In the genomic region with DNA sequence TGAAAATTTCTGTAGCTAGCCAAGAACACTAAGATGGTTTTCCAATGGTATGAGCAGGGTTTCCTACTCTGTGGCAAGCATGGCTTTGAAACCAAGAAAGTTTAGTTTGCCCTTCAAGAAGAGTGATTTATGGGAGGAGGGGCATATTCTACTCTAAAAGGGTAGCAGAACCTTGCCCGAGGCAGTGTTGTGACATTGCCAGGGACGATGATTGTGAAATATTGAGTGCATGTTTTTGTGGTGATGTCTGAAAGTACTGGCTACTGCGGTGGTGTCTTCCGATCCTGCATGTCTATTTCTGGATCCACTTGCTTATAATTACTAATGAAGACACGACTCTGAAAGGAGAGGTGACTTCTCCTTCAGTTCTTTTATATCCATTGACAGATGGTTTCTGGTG, we compare ENCODE assay signal across 10 mouse cellular contexts.
A peak's percentile ranks its signal among the peaks of the same experiment; 100 is the strongest.
DNase-seq lines count a peak whose midpoint lies in the region; TF ChIP-seq lines count a peak whose summit lies in the region.
"Had no signal": no experiment of that assay in that cellular context is flagged by ENCODE, and none has a peak within 500 bp of the region (broad histone marks: within the 10 kb centered on the region; RNA-seq: fewer than 3 reads in every experiment).

No protein-coding gene starts in this region.

- H3K36me3 ChIP-seq in kidney, adult 2 months (ENCODE audit: control insufficient read depth, insufficient read depth, low read length): no peaks in the 10 kb centered on the region
- H3K36me3 ChIP-seq: embryonic facial prominence, embryonic 12.5 days; lung, embryonic 15.5 days had no signal

- intact Hi-C loops in gastrocnemius, postnatal 14 days (cut with DNase I; ENCODE audit: low total_unique reads): no loop called here

- no peak overlapping the region for H3K27ac ChIP-seq in kidney, adult 2 months (ENCODE audit: insufficient read depth, low read depth, low read length)
- H3K27ac ChIP-seq: embryonic facial prominence, embryonic 12.5 days; lung, embryonic 15.5 days had no signal

- TF ChIP-seq POLR2A in kidney, adult 2 months (IDR thresholded peaks at IDR 0.05; ENCODE audit: low read depth, low read length): no peak

- no peak overlapping the region for H3K4me3 ChIP-seq in kidney, adult 2 months (ENCODE audit: insufficient read depth, low read depth, low read length)
- H3K4me3 ChIP-seq: embryonic facial prominence, embryonic 12.5 days; lung, embryonic 15.5 days had no signal

- no peaks in the 10 kb centered on the region for H3K4me1 ChIP-seq in kidney, adult 2 months (ENCODE audit: control insufficient read depth, insufficient read depth, low read length)
- H3K4me1 ChIP-seq: embryonic facial prominence, embryonic 12.5 days; lung, embryonic 15.5 days had no signal

- H3K27me3 ChIP-seq in kidney, adult 2 months (replicated peaks; ENCODE audit: control insufficient read depth, insufficient read depth, low read length): no peaks in the 10 kb centered on the region
- H3K27me3 ChIP-seq: embryonic facial prominence, embryonic 12.5 days; lung, embryonic 15.5 days had no signal

- WGBS in kidney, adult 2 months: 68% methylated on average over 5 of the region's 5 CpGs

- peak; percentile 30 for DNase-seq in kidney, adult 2 months
- DNase-seq in kidney, postnatal 10 days: no peak
- DNase-seq in adrenal gland, adult 18-20 months (ENCODE audit: low spot score in 2 of 2): peak; percentile 18 to 21
- peak; percentile 18 for DNase-seq in gastrocnemius, postnatal 14 days
- peak; percentile 28 for DNase-seq in lung, postnatal 14 days
- no peak for DNase-seq in right cerebral cortex, postnatal 14 days
- no peak for DNase-seq in left cerebral cortex, adult 11 months (ENCODE audit: low spot score)
- DNase-seq in thymus, postnatal 36 days: no peak

- no peak for TF ChIP-seq CTCF in kidney, adult 2 months (conservative IDR thresholded peaks at IDR 0.05; ENCODE audit: insufficient read depth, insufficient read length, low read depth, low read length)

Comparison
In these comparisons a context has a peak if more than half of its experiments do, and no peak if none do; other contexts are left out.
1. DNase-seq: peak in kidney, adult 2 months (single experiment), adrenal gland, adult 18-20 months (2 of 2), gastrocnemius, postnatal 14 days (single experiment) and lung, postnatal 14 days (single experiment); none in kidney, postnatal 10 days (single experiment), right cerebral cortex, postnatal 14 days (single experiment), left cerebral cortex, adult 11 months (single experiment) and thymus, postnatal 36 days (0 of 2).